Mouse (Mus musculus) neural tube, embryonic 11.5 days (tissue): Measurements from ENCODE around the gene Ift122. TPM values are rescaled to one million over a fixed set of nuclear protein-coding genes. Genes with fewer than 3 reads are reported as not detected.
A peak's percentile ranks its signal among the peaks of the same experiment; 100 is the strongest.

Experiments
- ATAC-seq: fragments of 200-750 bp; cut with Nextera tagmentation; 2 replicates; pipeline ENCODE4 v1.8.0; 2017; ENCODE audit warnings: moderate number of reproducible peaks, mild to moderate bottlenecking, moderate TSS enrichment, moderate library complexity; ENCODE audit not compliant: insufficient read depth, low FRiP score, low TSS enrichment
- DNase-seq: peaks from one replicate; pipeline ENCODE4 v3.0.0-alpha.2; 2015; ENCODE audit warnings: low spot score
- H3K27ac ChIP-seq: fragments of 300-500 bp; sonication (generic); 2 replicates; pipeline ENCODE4 v1.5.1; 2014; ENCODE audit warnings: low read depth, mild to moderate bottlenecking, low read length
- H3K27me3 ChIP-seq: fragments of 300-500 bp; sonication (generic); 2 replicates; pipeline ENCODE4 v1.6.1; 2014; ENCODE audit warnings: mild to moderate bottlenecking, low read length, mixed read lengths; ENCODE audit not compliant: control insufficient read depth, insufficient read depth
- H3K36me3 ChIP-seq: fragments of 300-500 bp; sonication (generic); 2 replicates; pipeline ENCODE4 v1.6.1; 2014; ENCODE audit warnings: mild to moderate bottlenecking, low read length, moderate library complexity, mixed read lengths; ENCODE audit not compliant: control insufficient read depth, insufficient read depth
- H3K4me1 ChIP-seq: fragments of 300-500 bp; sonication (generic); 2 replicates; pipeline ENCODE4 v1.6.1; 2014; ENCODE audit warnings: low read length, mixed read lengths; ENCODE audit not compliant: control insufficient read depth, insufficient read depth
- H3K4me2 ChIP-seq: fragments of 300-500 bp; sonication (generic); 2 replicates; pipeline ENCODE4 v1.6.1; 2014; ENCODE audit warnings: low read depth, mild to moderate bottlenecking, moderate library complexity
- H3K4me3 ChIP-seq: fragments of 300-500 bp; sonication (generic); 2 replicates; pipeline ENCODE4 v1.5.1; 2014; ENCODE audit warnings: low read depth, low read length
- H3K9ac ChIP-seq: fragments of 300-500 bp; sonication (generic); 2 replicates; pipeline ENCODE4 v1.6.1; 2014; ENCODE audit warnings: mild to moderate bottlenecking, low read length
- H3K9me3 ChIP-seq: fragments of 300-500 bp; sonication (generic); 2 replicates; pipeline ENCODE4 v1.6.1; 2016; ENCODE audit warnings: low read length; ENCODE audit not compliant: control insufficient read depth
- WGBS: fragments of 180-500 bp; shearing (Covaris S2); extraction: QIAGEN DNeasy Blood & Tissue Kit; methylation state at CpG from one replicate; pipeline ENCODE4 v1.1.7; 2014; 5-methylcytosine and 5-hydroxymethylcytosine counted together
- polyA plus RNA-seq: library from polyadenylated mRNA; unstranded; fragments of >200 nt; fragmentation: Nextera tagmentation; extraction: Ambion mirVana; gene quantifications from 2 replicates; pipeline ENCODE4 v1.2.1, GENCODE M21; 2014

The Ift122 gene
- polyA plus RNA-seq, 1 experiment from 2014 or later = 31.6 TPM

- DNase-seq (no peak), ATAC-seq (no peak)
- 68% methylated on average over 2 of the region's 2 CpGs for WGBS
- Histone ChIP-seq H3K4me3 (no peak overlapping the region), H3K27me3 (no peaks in the 10 kb centered on the region), H3K9me3 (no peaks in the 10 kb centered on the region), H3K27ac (no peak overlapping the region), H3K4me1 (no peaks in the 10 kb centered on the region), H3K4me2 (no peak overlapping the region), H3K36me3 (no peaks in the 10 kb centered on the region), H3K9ac (no peak overlapping the region)
Observed at GRCm38 (mm10) chr6:115906871-115907270, 53.6 kb downstream of the Ift122 start.

GRCm38 (mm10) chr6:115908421-115908982 lies 55.2 kb downstream of the Ift122 start:
- Histone ChIP-seq H3K9ac (no peak overlapping the region), H3K36me3 (no peaks in the 10 kb centered on the region), H3K27ac (no peak overlapping the region), H3K27me3 (no peaks in the 10 kb centered on the region), H3K9me3 (no peaks in the 10 kb centered on the region), H3K4me3 (no peak overlapping the region), H3K4me1 (no peaks in the 10 kb centered on the region), H3K4me2 (no peak overlapping the region)
- WGBS = 51% methylated on average over 6 of the region's 6 CpGs
- DNase-seq (no peak), ATAC-seq (no peak)

- WGBS = 67% methylated on average over 3 of the region's 3 CpGs
- H3K27ac ChIP-seq = 0 out of 2 replicates have a peak overlapping the region, but pooled peaks have one; percentile 20
Observed at GRCm38 (mm10) chr6:115909052-115909451, 55.8 kb downstream of the Ift122 start.

GRCm38 (mm10) chr6:115909940-115910339 lies 56.7 kb downstream of the Ift122 start:
- DNase-seq (no peak), ATAC-seq (no peak)
- Histone ChIP-seq H3K9ac (no peak overlapping the region), H3K4me1 (no peaks in the 10 kb centered on the region), H3K27ac (no peak overlapping the region), H3K27me3 (no peaks in the 10 kb centered on the region), H3K36me3 (no peaks in the 10 kb centered on the region), H3K4me2 (no peak overlapping the region), H3K9me3 (no peaks in the 10 kb centered on the region), H3K4me3 (no peak overlapping the region)
- 75% methylated on average over 8 of the region's 8 CpGs for WGBS

More at GRCm38 (mm10) chr6:115909052-115909451, 55.8 kb downstream of the Ift122 start:
- ATAC-seq (no peak), DNase-seq (no peak)
- no peak overlapping the region for H3K4me3 ChIP-seq
- no peaks in the 10 kb centered on the region for H3K4me1 ChIP-seq
- no peak overlapping the region for H3K4me2 ChIP-seq
- H3K36me3 ChIP-seq = no peaks in the 10 kb centered on the region
- no peaks in the 10 kb centered on the region for H3K27me3 ChIP-seq
- H3K9me3 ChIP-seq = no peaks in the 10 kb centered on the region
- no peak overlapping the region for H3K9ac ChIP-seq

GRCm38 (mm10) chr6:115911763-115912162 lies 58.5 kb downstream of the Ift122 start:
- WGBS = 79% methylated on average over 6 of the region's 6 CpGs
- Histone ChIP-seq H3K4me1 (no peaks in the 10 kb centered on the region), H3K27me3 (no peaks in the 10 kb centered on the region), H3K4me2 (no peak overlapping the region), H3K9ac (no peak overlapping the region), H3K9me3 (no peaks in the 10 kb centered on the region), H3K27ac (no peak overlapping the region), H3K4me3 (no peak overlapping the region), H3K36me3 (no peaks in the 10 kb centered on the region)
- ATAC-seq = no peak
- no peak for DNase-seq

- H3K27me3 ChIP-seq = no peaks in the 10 kb centered on the region
- WGBS = 81% methylated on average over 10 of the region's 10 CpGs
- ATAC-seq = no peak
Observed at GRCm38 (mm10) chr6:115913482-115913881, 60.2 kb downstream of the Ift122 start.

GRCm38 (mm10) chr6:115914511-115915202 lies 61.4 kb downstream of the Ift122 start:
- Histone ChIP-seq H3K4me2 (no peak overlapping the region), H3K4me1 (no peaks in the 10 kb centered on the region), H3K9me3 (no peaks in the 10 kb centered on the region), H3K27me3 (no peaks in the 10 kb centered on the region), H3K4me3 (no peak overlapping the region), H3K36me3 (no peaks in the 10 kb centered on the region), H3K27ac (no peak overlapping the region), H3K9ac (no peak overlapping the region)
- no peak for ATAC-seq
- WGBS = 85% methylated on average over 15 of the region's 15 CpGs
- DNase-seq = no peak

More at GRCm38 (mm10) chr6:115913482-115913881, 60.2 kb downstream of the Ift122 start:
- no peak for DNase-seq
- H3K27ac ChIP-seq = no peak overlapping the region
- no peaks in the 10 kb centered on the region for H3K4me1 ChIP-seq
- no peak overlapping the region for H3K4me2 ChIP-seq
- no peak overlapping the region for H3K9ac ChIP-seq
- no peak overlapping the region for H3K4me3 ChIP-seq
- no peaks in the 10 kb centered on the region for H3K9me3 ChIP-seq
- H3K36me3 ChIP-seq = no peaks in the 10 kb centered on the region

GRCm38 (mm10) chr6:115915601-115916445 lies 62.6 kb downstream of the Ift122 start:
- no peak overlapping the region for H3K27ac ChIP-seq
- no peak for DNase-seq
- ATAC-seq = no peak
- H3K4me2 ChIP-seq = no peak overlapping the region
- no peaks in the 10 kb centered on the region for H3K36me3 ChIP-seq
- no peak overlapping the region for H3K9ac ChIP-seq
- H3K9me3 ChIP-seq = no peaks in the 10 kb centered on the region
- 72% methylated on average over 17 of the region's 17 CpGs for WGBS
- H3K27me3 ChIP-seq = no peaks in the 10 kb centered on the region
- H3K4me1 ChIP-seq = no peaks in the 10 kb centered on the region
- H3K4me3 ChIP-seq = no peak overlapping the region
